Mouse (Mus musculus): ENCODE data around the gene Hoxc6.

DNA sequence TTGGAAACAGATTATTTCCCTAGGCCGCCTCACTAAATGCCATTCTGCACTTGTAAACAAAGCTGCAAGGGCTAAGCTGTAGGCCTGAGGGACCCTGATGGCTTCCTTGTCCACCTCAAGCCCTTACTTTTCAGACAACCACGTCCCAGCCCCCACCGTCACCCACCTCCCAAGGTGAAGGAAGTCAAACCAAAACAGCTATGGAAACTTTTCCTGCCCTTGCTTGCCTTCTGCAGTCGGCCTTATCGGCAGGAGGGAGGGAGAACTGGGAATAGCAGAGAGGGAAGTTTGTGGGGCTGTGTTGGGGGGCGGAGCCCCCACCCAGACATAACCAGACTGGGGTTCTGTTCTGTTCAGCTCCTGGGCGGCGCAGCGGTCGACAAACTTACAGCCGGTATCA is 5.9 kb upstream of the Hoxc6 start:
- TF ChIP-seq POLR2A (IDR thresholded peaks at IDR 0.05; ENCODE audit: borderline replicate concordance, insufficient read depth, low read length) (no peak), CTCF (IDR thresholded peaks at IDR 0.05; ENCODE audit: borderline replicate concordance, insufficient read depth, low read depth, low read length) (no peak)

Measured in cerebellum, adult 2 months (tissue).